Mouse (Mus musculus): Measurements from ENCODE around the gene Utp4.

DNA sequence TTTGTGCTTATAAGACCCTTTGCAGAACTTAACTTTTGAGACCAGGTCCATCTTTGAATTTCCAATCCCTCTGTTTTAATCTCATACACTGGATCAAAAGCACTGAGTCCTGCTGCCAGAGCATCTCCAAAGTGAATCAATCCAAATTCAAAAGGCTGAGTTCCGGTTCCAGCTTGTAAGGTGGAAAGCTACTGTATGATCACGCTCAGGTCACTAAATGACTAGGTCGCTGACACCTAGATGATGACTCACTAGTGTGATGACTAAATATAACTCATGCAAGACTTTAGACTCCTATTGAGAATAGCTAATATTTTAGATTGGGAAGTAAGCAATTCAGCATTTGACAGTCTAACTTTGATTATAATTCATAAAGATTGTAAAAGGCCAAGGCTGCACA lies 4.6 kb upstream of the Utp4 start:
- TF ChIP-seq ZNF384 (IDR thresholded peaks at IDR 0.05; ENCODE audit: low read depth, low read length), result no peak
- TF ChIP-seq CHD2 (IDR thresholded peaks at IDR 0.05; ENCODE audit: low read depth, low read length), result no peak
- TF ChIP-seq MAFK (IDR thresholded peaks at IDR 0.05; ENCODE audit: insufficient read depth, low read depth, low read length), result no peak
- TF ChIP-seq ZC3H11A (IDR thresholded peaks at IDR 0.05; ENCODE audit: borderline replicate concordance, low read depth, low read length), result no peak
- TF ChIP-seq HCFC1 (IDR thresholded peaks at IDR 0.05; ENCODE audit: borderline replicate concordance, insufficient read depth, low read length), result no peak

Measured in ES-E14 (cell line).